Mouse (Mus musculus): ENCODE measurements around the gene Aig1.

The Aig1 gene

DNA sequence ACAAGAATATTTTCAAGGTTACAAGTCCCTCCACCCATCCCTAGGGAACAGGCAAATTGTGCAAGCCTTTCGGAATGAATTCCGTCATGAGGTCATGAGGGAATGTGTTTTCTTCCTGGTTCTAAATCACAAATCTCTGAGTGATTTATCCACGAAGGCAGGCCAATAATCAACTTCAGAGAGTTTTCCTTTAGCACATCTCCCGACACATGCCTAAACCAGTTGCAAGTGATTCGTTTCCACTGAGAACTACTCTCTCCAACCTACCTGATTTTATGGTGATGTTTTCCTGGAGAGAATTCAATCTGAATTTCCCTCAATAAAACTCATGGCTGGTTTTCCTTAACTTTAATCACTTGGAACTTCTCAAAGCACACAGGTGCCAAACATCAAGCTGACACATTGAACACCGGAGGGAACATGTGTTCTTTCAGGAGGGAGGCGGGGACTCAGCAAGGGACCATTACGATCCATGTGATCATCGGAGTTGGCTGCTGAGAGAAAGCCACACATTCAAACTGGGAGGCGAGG is 201.5 kb downstream of the Aig1 start:
- no peak for ATAC-seq (ENCODE audit: insufficient number of reproducible peaks, low FRiP score, low TSS enrichment)

- ATAC-seq (ENCODE audit: insufficient number of reproducible peaks, low FRiP score, low TSS enrichment): no peak
Observed at GRCm38 (mm10) chr10:13663476-13663875, 205.3 kb downstream of the Aig1 start.

GRCm38 (mm10) chr10:13659778-13660177 is 209.0 kb downstream of the Aig1 start:
- ATAC-seq (ENCODE audit: insufficient number of reproducible peaks, low FRiP score, low TSS enrichment): no peak

GRCm38 (mm10) chr10:13653739-13654462 is 214.9 kb downstream of the Aig1 start:
- no peak for ATAC-seq (ENCODE audit: insufficient number of reproducible peaks, low FRiP score, low TSS enrichment)

- no peak for ATAC-seq (ENCODE audit: insufficient number of reproducible peaks, low FRiP score, low TSS enrichment)
Observed at GRCm38 (mm10) chr10:13653326-13653725, 215.5 kb downstream of the Aig1 start.

- no peak for ATAC-seq (ENCODE audit: insufficient number of reproducible peaks, low FRiP score, low TSS enrichment)
Observed at GRCm38 (mm10) chr10:13652061-13652460, 216.7 kb downstream of the Aig1 start.

DNA sequence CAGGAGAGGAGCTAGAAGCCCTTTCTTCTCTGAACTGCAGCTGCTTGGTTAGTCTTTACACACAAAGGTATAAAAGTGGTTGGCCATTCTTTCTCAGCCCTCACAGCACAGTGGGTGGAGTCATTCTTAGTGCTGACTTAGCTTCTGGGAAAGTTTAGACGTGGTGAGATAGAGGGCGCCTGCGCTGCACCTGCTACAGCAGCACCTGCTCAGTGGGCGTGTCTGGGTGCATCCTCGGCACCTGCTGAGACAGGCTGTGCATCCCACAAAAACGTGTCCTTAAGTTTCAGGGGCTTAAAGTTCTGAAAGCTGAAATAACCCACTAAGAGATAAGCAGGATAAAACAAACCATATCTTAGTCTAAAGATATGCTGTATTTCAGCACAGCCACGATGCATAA is 227.0 kb downstream of the Aig1 start:
- no peak for ATAC-seq (ENCODE audit: insufficient number of reproducible peaks, low FRiP score, low TSS enrichment)

- ATAC-seq (ENCODE audit: insufficient number of reproducible peaks, low FRiP score, low TSS enrichment): no peak
Observed at GRCm38 (mm10) chr10:13631796-13632195, 237.0 kb downstream of the Aig1 start.

- no peak for ATAC-seq (ENCODE audit: insufficient number of reproducible peaks, low FRiP score, low TSS enrichment)
Observed at GRCm38 (mm10) chr10:13623735-13624134, 245.0 kb downstream of the Aig1 start.

DNA sequence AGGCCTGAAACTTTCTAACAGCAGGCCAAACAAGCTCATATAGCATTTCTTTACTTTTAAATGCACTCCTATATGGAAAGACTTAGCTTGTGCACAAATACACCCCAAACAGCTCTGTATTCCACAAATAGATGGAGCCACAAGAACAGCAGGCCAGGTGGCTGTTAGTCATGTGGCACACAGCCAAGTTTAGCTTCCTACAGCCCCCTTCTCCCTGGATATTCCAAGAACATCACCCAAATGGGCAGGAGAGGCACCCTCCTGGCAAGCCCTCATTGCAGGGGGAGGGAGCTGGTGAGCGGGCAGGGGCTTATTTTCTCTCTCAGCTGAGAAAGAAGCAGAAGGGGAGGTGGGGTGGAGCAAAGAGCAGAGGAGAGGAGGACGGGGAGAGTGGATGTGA is 267.9 kb downstream of the Aig1 start:
- ATAC-seq (ENCODE audit: insufficient number of reproducible peaks, low FRiP score, low TSS enrichment): no peak

DNA sequence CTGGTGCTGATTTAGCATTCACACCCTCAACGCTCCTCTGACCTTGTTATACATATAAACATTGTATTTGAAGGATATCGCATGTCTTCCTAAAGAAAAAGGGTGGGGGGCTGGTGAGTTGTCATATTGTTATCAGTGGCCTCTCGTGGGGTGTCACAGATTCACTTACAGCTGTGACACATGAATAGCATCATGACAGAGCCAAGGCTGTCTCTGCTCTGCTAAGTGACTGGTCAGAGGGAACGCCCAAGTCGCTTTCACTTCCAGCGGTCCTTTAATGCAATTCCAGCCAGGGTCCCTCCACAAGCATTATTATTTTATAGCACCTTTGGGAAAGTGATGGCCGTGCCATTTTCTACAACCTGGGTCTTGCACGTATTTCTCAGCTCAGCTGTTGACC is 271.3 kb downstream of the Aig1 start:
- ATAC-seq (ENCODE audit: insufficient number of reproducible peaks, low FRiP score, low TSS enrichment): no peak
